Mouse (Mus musculus): Measurements from ENCODE around the gene Stard8. TPM values are rescaled to one million over a fixed set of nuclear protein-coding genes. Genes with fewer than 3 reads are reported as not detected.
"Not testable (repeated sequence)": the region's sequence is repeated elsewhere in the genome, so short reads cannot be mapped to it uniquely, and the experiment has no call there.

Gene Stard8
- total RNA-seq (2022), result 10 to 100 TPM in 2 of 4 experiments, 1 to 10 TPM in 2; 8.8 to 10.8 (median 10.3) TPM

DNA sequence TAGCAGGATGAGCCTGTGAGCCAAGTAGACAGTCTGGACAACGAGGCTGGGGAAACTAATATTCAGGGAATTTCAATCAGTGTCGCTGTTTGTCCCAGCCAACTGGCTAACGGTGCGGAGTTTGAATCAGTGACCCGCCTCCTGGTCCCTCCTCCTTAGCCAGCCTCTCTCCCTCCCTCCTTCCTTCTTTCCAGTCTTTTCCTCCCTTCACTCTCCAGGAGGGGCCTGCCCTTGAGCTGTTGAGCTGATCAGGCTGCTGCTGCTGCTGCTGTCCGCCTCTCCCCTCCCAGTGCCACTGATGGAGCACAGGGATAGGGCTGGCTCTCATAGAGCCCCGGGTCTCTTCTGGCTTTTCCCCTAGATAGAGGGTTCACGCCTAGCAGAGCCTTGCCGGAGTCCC is at the start of gene Stard8:
TSS of gene Stard8 (plus strand) at position 203 of the 400 bp plus-strand sequence.
- DNase-seq (ENCODE audit: low spot score in 2 of 2), result no peak

DNA sequence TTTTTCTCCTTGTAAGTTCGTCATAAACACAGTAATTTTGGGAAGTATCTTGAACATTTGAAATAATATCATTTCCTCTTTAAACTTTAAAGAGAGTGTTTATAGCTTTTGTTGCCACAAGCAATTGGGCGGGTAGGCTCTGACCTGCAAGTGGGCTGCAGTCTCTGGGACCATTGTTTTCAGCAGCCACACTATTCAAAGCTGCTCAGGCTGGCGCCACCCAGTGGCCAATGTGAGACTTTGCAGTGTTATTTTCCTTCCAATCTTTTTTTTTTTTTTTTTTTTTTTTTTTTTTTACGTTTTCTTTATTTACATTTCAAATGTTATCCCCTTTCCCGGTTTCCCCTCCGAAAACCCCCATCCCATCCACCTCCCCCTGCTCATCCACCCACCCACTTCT is 49.1 kb upstream of the Stard8 start:
- no peak for DNase-seq (ENCODE audit: low spot score in 2 of 2)

DNA sequence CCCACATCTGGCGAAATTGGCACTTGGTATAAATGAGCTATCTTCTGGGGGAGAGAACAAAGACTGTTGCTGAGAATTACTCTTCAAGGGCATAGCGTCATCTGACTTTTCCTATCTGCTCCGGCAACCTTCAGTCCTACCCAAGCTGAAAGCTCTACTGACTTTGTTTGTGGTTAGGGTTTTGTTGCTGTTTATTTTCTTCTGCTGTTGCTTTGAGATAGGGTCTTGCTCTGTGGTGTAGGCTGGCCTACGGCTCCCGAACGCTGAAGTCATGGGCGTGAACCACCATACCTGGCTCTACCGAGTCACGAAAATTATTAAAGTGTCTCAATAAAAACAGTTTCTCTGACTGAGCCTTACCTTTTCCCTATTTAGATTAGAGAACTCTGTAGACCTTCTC is 44.8 kb upstream of the Stard8 start:
- no peak for DNase-seq (ENCODE audit: low spot score in 2 of 2)

DNA sequence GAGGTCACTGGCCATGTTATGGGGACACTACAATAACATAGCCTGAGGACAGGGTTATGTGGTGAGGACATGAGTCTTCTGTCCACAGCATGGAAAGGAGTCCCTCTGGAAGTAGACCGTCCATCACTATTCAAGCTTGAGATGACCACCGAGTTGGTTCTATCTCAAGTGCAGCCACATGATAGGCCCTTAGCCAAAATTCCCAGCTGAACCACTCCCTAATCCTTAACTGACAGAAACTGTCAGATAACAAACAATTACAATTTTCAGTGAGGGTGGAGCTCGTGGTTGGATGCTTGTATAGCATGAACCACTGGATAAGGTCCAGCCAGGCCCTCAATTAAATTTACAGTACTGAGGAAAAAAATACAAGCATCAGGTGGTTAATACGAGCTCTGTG is 44.0 kb upstream of the Stard8 start:
- DNase-seq (ENCODE audit: low spot score in 2 of 2), result no peak

DNA sequence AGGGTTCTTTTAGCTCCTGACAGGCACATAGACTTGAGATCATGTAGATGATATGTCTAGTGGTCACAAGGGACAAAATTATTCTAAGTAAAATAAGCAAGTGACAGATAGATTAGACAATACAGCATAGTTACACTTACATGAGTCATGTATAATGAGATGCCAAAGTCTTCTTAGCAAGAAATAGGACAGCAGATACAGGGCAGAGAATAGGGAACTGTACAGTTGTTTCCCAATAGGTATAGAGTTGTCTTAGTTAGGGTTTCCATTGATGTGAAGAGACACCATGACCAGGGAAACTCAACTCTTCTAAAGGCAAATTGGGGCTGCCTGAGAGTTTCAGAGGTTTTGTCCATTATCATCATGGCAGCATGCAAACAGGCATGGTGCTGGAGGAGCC is 39.3 kb upstream of the Stard8 start:
- DNase-seq (ENCODE audit: low spot score in 2 of 2), result no peak

DNA sequence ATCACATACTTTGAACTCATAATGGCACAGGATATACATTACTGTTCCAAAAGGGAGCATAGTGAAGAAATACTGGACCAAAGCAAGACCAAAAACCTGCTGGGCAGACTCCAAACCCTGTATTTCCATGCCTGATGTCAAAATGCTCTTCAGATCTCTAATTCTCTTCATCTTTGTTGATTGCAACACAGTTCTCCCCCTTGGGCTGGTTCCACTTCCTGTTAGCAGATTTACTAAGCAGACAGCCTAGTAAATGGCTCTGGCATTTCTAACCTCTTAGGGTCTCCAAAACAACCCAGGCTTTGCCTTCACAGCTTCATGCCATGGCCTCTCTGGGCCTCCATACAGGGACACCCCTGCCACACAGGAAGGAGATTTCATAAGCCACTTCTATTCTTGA is 38.5 kb upstream of the Stard8 start:
- DNase-seq (ENCODE audit: low spot score in 2 of 2), result no peak

DNA sequence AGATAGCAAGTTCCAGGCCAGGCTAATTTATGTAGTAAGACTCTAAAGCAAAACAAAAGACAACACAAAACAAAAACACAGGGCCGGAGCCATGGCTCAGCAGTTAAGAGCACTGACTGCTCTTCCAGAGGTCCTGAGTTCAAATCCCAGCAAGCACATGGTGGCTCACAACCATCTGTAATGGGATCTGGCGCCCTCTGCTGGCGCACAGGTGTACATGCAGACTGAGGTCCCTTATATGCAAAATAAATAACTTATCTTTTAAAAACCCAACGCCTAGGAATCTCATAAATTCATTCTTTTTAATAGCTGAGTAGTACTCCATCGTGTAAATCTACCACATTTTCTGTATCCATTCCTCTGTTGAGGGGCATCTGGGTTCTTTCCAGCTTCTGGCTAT is 16.4 kb upstream of the Stard8 start:
- not testable (repeated sequence) for DNase-seq (ENCODE audit: low spot score in 2 of 2)

DNA sequence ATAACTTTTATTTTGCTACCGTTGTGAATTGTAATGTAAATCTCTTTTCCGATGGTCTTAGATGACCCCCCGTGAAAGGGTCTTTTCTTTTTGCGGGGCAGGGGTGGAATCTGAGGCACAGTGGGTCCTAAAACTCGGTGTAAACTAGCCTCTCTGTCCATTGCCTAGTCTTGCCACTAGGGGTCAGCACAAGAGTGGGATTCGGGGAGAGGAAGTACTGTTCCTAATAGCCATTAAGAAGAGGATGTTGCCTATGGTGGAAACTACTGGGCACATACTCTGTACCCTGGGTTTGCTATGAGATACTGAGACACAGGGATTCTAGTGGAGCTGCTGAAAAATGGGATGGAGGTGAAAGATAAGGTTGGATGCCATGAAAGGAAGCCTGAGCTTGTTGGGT is 13.5 kb upstream of the Stard8 start:
- peak in 1 of 2 experiments; percentile 5 for DNase-seq (ENCODE audit: low spot score in 2 of 2)

DNA sequence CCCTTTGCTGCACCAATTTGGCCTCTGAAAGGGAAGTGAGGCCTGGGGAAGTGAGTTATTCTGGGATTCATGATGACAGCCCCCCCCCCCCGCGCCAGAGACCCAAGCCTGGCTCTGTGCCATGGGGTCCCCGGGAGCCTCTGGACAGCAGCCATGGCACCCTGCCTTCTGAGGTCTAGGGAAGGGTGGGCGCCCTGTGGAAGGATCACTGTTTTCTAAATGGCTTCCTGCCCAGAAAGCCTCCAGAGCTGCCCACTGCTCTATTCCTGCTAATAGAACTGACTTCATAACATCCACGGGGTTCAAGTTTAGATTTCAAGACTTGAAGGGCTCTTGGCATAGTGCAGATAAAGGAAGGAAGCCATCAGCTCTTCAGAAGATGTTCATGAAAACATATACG is 983 bp upstream of the Stard8 start:
- no peak for DNase-seq (ENCODE audit: low spot score in 2 of 2)

DNA sequence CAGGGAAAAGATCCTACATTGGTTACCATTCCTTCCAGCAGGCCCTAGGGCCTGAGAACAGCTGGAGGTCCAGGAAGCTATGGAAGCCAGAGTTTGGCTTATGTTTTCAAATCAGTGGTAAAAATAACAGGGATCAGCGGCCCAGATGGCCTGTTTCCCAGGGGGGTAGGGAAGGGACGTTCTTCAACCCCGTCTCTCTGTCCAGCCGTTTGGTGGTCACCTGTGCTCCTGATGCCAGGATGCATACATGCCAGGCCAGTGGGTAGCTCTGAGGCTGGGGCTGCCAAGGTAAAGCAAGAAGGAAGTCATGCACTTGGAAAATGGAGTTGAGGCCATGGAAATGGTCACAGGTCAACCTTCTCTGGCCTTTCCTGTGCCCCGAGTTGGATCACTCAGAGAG is 7.5 kb downstream of the Stard8 start:
- DNase-seq (ENCODE audit: low spot score in 2 of 2), result no peak

DNA sequence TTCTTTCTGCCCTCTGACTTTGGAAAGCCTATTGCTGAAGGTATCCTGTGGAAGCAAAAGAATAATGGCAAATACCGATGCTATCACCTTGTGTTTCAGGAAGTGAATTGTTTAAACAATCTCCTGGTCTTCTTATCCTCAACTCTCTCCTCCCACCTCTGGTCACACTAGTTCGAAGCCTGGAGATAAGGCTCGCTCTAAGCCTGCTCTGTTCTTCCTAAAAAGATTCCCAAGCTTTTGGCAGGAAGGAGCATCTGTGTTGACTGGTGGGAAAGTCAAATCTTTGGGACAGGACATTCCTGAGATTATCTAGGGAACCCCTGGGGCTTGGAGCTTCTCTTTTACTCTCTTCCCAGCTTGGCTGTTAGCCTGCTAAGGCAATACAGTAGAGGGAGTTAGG is 8.2 kb downstream of the Stard8 start:
- no peak for DNase-seq (ENCODE audit: low spot score in 2 of 2)

DNA sequence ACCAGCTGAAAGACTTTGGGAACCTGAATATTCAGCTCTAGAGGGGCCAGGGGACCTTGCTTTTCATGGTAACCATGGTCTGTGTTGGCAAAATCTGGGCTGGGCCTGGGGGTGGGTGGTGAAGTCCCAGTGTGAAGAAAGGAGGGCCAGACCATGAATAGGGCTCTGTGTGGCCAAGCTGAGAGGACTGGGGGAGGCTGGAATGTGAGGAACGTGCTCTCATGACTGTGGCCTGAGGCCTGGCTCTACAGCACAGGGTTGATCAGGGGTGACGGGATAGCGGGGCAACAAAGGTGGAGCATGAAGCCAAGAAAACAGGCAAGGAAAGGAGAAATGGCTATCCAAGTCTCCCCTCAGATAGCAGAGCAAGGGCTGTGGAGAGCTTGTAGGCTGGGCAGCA is 9.4 kb downstream of the Stard8 start:
- no peak for DNase-seq (ENCODE audit: low spot score in 2 of 2)

DNA sequence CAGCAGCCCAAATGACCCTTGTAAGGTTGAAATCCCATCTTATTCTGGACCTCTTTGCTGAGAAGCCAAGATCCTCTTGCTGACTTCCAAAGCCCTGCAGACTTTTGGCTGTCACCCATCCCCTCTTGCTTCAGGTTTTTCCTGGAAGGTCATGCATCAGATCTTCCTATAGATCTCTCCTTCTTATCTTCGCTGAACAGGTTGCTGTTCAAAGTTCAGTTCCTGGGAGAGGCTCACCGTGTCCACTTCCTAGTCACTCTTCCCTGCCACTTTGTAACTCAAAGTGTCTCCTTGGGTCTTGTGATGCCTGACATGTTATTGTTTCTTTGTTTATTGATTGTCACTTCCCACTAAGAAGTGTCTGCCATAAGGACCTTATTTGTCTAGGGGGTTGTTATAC is 12.7 kb downstream of the Stard8 start:
- no peak for DNase-seq (ENCODE audit: low spot score in 2 of 2)

DNA sequence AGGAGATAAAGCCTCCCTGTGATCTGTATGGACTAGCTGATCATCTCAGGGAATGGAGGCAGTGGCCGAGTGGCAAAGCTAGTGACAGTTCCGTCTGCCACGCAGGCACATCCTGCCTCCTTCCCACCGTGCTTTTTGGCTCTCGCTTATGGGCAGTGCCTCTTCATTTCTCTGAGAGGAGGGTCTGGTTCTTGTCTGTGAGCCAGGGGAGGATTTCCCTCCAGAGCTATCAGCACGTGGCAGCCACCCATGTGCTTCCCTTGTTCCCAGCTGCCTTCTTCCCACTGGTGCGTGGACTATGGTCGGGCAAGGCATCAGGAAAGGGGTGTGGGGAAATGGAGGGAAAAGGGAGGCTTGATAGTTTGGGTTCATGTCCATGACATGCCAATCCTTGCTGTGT is 13.9 kb downstream of the Stard8 start:
- no peak for DNase-seq (ENCODE audit: low spot score in 2 of 2)

DNA sequence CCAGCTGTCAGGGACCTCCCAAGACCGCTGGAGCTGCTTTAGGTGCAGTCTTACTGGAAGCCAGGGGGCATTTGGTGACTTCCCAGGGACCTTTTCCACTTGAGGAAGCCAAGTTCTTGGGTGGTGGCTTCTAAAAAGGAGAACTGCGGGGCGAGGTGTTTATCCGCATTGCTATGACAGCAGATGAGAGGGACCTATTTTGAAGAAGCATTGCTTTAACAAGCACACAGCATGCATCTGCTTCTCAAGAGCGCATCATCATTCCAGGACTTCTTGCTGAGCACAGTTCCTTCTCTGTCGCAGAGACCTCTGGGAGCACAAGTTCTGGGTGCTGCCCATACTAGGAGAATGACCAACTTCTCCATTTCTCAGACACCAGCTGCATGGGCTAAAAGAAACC is 14.8 kb downstream of the Stard8 start:
- DNase-seq (ENCODE audit: low spot score in 2 of 2), result no peak

DNA sequence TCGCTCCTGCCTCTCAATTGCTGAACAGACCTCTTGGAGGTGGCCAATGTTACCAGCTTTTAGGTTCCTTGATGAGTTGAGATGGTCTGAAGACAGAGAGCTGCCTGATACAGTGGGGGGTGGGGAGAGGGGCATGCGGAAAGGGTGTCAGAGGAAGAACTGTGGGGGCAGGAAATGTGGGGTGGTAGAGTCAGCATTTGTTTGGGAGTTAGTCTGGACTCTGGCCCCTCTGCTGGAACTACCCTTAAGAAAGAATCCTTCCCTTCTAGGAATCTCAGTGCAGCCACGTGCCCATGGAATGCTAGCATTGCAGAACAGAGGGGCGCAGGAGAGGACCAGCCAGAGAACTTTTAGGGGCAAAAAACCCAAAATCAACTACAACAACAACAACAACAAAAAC is 16.3 kb downstream of the Stard8 start:
- DNase-seq (ENCODE audit: low spot score in 2 of 2), result no peak

DNA sequence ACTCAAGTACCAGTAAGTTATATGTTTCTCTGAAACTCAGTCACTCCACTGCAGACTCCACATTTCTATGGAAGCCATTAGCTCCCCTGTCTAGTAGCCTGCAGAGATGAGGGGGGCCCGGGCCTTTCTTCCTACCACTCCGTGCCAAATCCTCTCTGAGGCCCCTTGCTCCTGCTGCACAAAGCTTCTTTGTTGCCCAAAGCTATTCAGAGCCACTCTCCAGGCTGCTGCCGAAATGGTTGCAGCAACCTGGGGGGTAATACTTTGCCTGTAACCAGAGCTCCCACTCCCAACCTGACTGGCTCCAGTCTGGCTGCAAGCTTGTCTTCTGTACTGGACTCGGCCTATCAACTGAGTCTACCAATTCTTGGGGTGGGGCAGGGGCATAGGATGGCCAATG is 17.2 kb downstream of the Stard8 start:
- no peak for DNase-seq (ENCODE audit: low spot score in 2 of 2)

DNA sequence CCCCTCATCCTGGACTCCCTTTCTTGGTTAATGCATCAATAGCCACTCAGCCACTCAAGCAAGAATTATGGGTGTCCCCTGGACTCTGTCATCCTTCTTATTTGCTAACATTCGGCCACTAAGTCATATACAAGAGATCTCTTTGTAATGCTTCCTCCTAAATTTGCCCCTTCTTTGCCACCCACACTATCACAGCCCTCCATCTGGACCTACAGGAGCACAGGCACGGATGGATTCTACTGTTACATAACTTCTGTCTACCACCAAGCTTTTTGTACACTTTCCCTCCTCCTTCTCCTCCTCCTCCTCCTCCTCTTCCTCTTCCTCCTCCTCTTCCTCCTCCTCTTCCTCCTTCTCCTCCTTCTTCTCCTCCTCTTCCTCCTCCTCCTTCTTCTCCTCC is 18.5 kb downstream of the Stard8 start:
- DNase-seq (ENCODE audit: low spot score in 2 of 2), result no peak

DNA sequence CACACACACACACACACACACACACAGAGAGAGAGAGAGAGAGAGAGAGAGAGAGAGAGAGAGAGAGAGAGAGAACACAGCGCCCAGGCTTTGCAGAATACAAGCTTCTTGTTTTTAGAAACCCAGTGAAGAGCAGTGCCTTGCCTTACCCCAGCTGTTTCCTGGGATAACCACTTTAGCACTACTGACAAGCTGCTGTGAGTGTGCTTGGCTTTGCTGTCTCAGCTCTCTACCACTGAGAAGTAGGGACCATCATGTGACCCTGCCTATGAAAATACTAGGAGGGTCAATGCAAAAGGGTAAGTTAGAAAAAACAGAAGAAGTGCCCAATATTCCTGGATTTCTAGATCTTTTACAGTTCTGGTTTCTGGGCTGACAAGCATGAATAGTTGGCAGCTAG is 20.9 kb downstream of the Stard8 start:
- no peak for DNase-seq (ENCODE audit: low spot score in 2 of 2)

DNA sequence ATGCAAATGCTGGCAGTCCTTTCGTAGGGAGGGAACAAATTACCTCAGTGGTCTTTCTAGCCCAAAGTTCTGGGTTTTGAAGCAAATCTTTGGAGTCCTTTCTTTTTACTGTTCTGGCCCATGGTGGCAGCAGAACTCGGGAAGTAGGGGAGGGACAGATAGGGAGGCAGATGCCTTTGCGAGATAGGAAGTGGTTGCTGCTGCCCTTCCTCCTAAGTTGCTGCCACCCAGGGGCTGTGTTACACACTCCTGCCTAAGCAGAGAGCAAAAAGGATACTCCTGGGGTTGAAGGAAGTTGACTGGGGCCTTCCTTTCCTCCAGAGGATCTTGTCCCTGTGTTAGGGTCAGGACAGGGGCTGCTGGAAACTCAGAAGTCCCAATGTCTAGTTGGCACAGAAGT is 32.4 kb downstream of the Stard8 start:
- no peak for DNase-seq (ENCODE audit: low spot score in 2 of 2)

DNA sequence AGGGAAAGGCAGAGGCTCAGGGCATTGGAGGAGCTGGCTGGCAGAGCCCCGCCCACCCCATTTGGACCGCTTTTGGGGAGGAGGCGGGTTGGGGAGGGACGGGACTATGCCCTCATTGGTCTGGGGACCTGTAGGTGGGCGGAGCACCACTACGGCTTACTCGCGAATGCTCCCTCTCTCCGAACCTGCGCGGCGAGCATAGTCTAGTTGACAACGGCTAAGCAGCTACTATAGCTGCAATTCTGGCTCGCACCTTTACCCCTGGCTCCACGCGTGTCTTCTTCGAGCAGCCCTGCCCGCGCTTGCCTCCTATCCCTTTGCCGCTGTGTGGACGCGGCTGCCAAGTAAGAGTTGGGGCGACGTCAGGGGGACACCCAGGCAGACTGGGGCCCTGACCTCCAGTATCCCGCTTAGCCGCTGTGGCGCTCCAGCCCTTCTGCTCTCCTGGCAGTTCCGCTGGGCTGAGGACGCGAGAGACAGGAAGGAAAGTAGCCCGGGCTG is 39.5 kb downstream of the Stard8 start:
- DNase-seq (ENCODE audit: low spot score in 2 of 2), result peak; percentile 74 to 76

DNA sequence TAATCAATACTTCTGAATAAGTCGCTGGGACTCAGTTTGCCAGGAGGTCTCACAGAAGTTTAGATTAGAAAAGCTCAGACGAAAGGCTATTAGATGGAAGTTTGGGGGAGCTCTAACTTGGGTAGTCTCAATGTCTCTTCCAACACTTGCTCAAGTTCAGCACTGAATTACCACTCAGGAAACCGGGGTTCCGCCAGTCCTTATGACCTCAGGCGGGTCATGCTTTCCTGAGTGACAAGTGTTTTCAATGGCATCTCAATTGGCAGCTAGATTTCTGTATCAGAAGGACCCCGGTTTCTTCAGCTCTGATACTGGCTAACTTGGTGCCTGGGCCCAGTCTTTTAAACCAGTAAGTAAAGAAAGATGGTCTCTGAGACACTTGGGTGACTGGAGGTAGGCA is 40.2 kb downstream of the Stard8 start:
- DNase-seq (ENCODE audit: low spot score in 2 of 2), result no peak

DNA sequence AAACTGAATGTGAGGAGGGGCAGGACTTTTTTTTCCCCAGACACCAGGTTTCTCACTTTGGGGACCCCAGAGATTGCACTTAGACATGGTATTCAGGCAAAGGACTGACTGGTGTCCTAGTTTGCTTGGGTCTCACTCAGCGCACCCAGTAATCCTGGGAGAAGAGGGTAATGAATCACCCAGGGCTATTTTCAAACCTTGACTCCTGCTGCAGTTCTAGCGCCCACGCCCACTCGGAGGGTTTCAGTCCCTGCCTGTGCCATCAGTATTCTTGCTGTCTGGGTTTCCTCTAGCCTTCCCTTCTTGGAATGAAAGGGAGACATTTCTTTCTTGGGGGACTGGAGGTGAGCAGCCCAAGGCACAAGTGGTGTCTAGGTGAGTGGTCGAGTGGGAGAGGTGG is 40.7 kb downstream of the Stard8 start:
- DNase-seq (ENCODE audit: low spot score in 2 of 2), result no peak

DNA sequence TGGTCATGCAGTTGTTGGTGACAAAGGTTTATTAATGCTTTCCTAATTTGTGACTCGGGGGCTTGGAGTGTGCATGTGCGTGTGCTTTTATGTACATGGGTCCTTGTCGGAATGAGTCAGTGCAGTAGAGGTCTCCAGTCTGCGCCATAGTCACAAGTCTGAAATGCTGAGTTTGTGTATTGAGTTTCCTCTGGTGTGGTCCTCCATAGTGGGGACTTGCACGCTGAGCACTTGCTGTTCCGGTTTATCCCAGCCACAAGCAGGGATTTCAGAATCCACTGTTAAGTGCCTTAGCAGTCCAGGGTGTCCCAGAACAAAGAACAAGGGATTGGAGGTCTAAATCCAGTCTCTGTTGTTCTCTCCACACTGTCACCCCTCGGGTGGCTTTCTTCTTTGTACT is 42.3 kb downstream of the Stard8 start:
- no peak for DNase-seq (ENCODE audit: low spot score in 2 of 2)
